Mouse (Mus musculus) layer of hippocampus, adult 8-10 months (tissue): ENCODE data around the gene Sugct. TPM values are rescaled to one million over a fixed set of nuclear protein-coding genes. Genes with fewer than 3 reads are reported as not detected.

Experiments
- DNase-seq, 2 experiments: peaks; one replicate each; pipeline ENCODE4 v3.0.0; 2022; ENCODE audit warnings: low spot score in 2 of 2
- total RNA-seq, 4 experiments: library from RNA; stranded (reverse); gene quantifications; 2 replicates each; pipeline ENCODE4 v1.2.4; 2022

Gene Sugct
- total RNA-seq, 4 experiments from 2014 or later, result 3.1 to 3.7 (median 3.2) TPM

GRCm38 (mm10) chr13:17039727-17040126 is 655.6 kb downstream of the Sugct start:
- DNase-seq, result no peak

DNA sequence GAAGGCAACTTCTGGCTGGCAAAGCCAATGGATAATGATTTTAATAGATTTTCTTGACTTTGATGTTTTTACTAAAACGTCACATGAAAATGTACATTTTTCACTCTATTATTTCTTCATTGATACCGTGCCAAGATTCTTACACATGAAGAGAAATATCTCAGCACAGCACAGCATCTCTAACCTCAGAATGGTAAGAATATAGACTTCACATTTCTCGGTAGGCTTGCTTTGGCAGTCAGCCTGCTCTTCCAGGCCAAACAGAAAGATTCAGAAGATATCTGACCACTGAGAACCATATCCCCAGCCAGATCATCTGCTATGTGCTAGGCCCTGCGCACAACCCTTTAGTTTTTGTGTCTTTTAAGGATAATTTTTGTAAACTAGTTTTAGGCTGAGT is 657.0 kb downstream of the Sugct start:
- DNase-seq, result no peak

DNA sequence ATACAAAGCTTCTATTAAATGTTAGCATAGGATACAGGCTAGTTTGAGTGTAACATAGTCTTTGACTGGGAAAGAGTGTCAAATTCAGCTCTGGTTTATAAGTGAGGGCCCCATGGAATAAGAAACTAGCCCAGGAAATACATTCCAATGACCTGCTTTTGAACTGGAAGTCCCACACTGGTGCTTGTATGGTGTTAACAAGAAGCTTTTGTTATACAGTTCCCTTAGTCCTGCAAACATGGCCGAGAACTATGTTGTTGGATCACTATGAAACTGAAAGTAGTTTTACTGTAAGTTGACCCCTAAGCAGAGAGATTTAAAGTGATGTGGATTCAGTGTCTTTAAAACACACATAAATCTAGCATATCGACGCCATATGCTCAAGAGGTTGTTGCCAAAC is 657.5 kb downstream of the Sugct start:
- DNase-seq, result no peak

DNA sequence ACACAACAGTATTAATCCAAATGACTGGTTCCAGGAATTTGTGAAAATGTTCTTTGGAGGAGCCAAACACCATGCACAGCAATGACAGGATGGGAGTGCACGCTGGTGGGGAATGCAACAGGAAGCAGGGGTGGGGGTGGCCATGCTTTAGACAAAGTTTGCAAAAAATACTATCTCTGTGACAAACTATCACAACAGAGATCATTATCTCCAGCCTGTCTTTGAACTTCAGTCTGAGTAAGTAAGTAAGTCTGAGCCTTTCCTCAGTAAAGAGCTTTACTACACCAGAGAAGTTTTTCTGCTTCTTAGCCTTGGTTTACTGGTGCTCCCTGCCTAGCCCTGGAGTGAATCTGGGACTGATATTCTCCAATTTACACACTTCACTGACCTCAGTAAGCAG is 664.6 kb downstream of the Sugct start:
- DNase-seq, result no peak

DNA sequence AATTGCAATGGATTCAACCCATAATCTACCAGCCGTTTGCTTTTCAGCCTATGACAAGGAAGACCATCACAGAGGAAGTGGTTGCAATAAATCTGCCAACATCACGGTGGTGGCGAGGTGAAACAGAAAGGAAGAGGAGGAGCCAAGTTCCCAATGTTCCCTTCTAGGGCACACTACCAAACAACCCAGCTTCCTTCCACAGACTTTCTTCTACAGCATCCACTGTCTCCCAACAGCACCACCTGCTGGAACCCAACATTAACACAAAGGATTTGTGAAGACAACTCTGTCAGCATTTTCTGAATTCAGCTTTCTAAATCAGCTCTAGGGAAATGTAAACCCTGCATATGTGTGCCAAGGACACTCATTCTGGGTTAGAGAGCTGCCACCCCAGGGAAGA is 666.8 kb downstream of the Sugct start:
- DNase-seq, result peak; percentile 11 to 55

DNA sequence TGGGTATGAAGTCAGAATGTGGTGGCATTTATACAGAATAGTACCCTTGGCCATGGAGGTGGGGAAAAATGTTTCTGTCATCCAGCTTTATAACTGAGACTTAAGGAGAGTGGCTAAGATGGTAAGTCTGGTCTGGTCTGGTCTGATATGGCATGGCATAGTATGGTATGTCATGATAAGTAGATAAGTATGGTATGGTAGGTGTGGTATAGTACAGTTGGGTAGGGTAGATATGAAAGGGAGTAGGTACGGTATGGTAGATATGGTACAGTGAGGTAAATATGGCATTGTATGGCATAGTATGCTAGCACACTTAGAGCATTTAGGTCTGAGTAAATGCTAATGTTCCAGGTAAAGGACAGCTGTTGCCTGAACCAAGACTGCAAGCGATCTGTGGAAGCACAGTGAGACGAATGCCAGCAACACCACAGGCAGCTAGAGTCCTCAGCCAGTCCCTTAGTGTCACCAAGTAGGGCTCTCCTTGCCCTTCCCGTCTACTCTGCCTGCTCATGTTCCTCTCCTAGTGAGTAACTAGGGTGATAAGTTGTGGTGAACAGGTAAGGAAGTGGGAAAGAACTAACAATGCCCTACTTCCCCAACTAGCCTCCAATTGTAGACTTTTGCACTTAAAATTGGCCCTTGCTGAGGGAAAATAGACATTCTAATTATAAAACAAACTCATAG is 667.4 kb downstream of the Sugct start:
- DNase-seq, result no peak

DNA sequence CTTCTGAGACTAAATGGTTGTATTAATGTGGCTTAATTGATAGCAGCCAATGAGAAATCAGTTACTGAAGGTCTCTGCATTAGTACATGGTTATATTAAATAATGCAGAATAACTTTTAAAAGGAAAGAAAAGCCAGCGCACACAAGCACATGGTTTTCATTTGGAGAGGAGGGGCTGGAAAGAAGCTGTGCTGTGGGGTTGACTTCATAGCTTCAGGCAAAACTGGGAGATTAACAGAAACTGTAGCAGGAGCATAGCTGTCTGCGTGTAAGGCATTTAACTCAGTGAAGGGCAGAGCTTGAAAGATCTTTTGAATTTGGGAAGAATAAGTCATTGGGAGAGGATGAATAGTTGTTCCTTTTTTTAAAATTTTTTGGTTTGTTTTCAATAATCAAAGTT is 668.4 kb downstream of the Sugct start:
- DNase-seq, result no peak

- DNase-seq, result no peak
These were observed 698.9 kb downstream of the Sugct start for GRCm38 (mm10) chr13:16996464-16996863.

- no peak for DNase-seq
These were observed 700.0 kb downstream of the Sugct start for GRCm38 (mm10) chr13:16995321-16995720.

- DNase-seq, result peak; percentile 15 to 20
These were observed 717.6 kb downstream of the Sugct start for GRCm38 (mm10) chr13:16977743-16978142.

- no peak for DNase-seq
These were observed 724.1 kb downstream of the Sugct start for GRCm38 (mm10) chr13:16971277-16971676.

GRCm38 (mm10) chr13:16968995-16969394 is 726.4 kb downstream of the Sugct start:
- no peak for DNase-seq

GRCm38 (mm10) chr13:16964823-16965475 is 730.4 kb downstream of the Sugct start:
- DNase-seq, result no peak

DNA sequence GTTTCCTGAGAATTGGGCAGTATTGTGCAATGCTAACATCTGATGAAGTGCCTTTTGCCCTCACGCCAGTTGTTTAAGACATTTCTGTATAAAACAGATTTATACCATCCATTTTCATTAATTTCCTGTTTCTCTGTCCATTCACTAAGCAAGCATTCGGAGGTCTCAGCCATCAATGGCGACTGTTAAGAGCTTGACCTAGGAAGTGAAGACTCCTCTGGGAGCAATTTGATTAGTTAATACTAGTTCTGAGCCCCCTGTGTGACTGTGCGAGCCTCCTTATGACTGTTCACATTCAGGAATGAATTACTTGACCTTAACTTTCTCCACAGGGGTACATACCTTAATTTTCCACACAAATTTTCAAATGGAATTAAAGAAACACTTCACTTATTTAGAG is 743.3 kb downstream of the Sugct start:
- no peak for DNase-seq

DNA sequence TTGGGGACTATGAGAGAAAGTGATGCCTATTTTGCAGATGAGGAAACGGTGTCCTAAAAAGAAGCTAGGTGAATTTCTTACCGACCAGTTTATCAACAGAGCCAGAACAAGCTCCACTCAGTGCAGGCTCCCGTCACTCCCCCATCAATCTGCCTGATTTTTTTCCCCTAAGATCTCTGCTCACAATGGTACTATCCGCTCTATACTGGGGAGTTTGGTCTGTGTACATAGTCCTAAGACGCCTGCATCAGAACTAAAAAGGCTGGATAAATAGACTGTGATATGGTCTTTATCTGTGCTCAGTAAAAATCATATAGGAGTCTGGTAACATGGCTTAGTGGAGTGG is 755.9 kb downstream of the Sugct start:
- DNase-seq, result no peak

- no peak for DNase-seq
These were observed 756.5 kb downstream of the Sugct start for GRCm38 (mm10) chr13:16938552-16939465.

GRCm38 (mm10) chr13:16937422-16938202 is 757.7 kb downstream of the Sugct start:
- peak in 1 of 2 experiments; percentile 18 for DNase-seq

DNA sequence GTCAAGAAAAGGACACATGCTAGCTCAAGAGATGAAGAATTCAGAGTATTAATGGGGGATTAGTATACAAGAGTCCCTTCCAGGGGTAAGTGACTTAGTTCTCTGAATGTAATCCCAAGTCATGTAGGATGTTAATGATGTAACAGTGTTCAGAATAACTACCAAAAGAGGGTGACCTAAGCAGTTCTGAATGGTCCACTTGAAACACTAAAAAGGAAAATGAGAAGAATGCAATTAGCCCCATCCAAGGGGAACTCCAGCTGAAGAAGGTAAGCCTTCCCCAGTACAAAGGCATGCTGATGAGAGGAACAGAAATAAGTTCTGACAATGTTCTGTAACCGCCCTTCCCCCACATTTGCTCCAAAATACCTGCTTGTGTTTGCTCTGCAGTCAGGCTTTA is 760.3 kb downstream of the Sugct start:
- no peak for DNase-seq

GRCm38 (mm10) chr13:16933600-16933999 is 761.8 kb downstream of the Sugct start:
- no peak for DNase-seq

- DNase-seq, result no peak
These were observed 774.0 kb downstream of the Sugct start for GRCm38 (mm10) chr13:16921305-16921704.

DNA sequence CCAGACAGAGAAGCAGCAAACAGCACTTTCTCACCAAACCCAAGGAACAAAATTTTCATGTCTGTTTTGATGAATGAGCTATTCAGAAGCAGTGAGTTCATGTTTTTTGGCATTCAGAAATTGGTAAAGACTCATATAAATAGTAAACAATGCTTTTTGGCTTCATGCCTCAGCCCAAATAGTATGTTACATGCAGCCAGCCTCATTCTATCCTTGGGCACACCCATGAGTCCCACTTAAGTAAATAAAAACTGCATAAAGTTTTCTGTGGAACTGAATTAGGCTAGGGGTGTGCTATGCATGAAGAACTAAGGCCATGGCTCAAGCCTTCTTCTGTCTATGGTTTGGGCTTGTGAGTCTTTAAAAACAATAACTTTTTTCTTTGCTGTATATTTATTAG is 779.7 kb downstream of the Sugct start:
- no peak for DNase-seq
